In the genomic region with DNA sequence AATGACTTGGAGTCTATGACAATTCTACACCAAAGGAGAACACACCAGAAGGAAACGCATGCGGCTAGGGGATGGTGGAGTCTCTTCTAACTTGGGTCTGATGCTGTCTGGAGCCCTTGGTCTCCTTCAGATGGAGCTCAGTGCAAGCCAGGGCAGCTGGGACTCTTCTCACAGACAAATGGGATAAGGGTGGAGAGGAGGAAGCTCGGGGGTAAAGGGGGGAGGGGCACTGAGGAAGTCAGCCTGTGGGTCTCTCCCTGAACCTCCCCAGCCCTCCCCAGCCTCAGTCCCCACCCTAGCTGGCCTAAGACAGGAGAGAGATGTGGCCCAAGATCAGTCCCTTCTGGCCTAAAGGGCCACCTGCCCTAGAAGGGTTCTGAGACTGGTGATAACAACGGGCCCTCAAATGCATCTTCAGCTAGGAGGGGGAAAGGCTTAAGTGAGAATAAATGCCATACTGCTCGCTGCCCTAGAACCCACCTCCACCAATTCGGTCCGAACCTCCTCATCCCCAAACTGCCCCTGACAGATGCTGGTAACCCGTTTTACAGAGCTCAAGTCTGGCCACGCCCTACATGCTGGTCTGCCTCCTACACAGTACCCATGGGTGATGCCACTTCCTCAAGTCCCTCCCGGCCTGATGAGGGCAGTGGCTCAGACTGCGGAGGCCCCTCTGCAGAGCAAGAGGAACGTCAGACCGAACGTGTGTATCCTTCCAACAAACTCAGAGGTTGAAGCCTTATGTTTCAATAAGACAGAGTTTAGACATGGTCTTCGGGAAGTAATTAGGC, we compare ENCODE assay signal across 12 mouse cellular contexts. TPM values are rescaled to one million over a fixed set of nuclear protein-coding genes. Genes with fewer than 3 reads are reported as not detected.
DNase-seq lines count a peak whose midpoint lies in the region; ATAC-seq and TF ChIP-seq lines count a peak whose summit lies in the region.
"Had no signal": no experiment of that assay in that cellular context is flagged by ENCODE, and none has a peak within 500 bp of the region (broad histone marks: within the 10 kb centered on the region; RNA-seq: fewer than 3 reads in every experiment).

No protein-coding gene starts in this region.

- peak overlapping the region; percentile 47 for H3K27ac ChIP-seq in spleen, adult 2 months (ENCODE audit: insufficient read depth, low read length)
- no peak overlapping the region for H3K27ac ChIP-seq in gastrocnemius, adult 2 months
- H3K27ac ChIP-seq: hindbrain, embryonic 14.5 days had no signal

- no peaks in the 10 kb centered on the region for H3K27me3 ChIP-seq in E14TG2a.4 (ENCODE audit: insufficient read depth, low read length)
- no peaks in the 10 kb centered on the region for H3K27me3 ChIP-seq in spleen, adult 2 months (ENCODE audit: control insufficient read depth, insufficient read depth, low read length)

- intact Hi-C loops in gastrocnemius, adult 2 months (cut with DNase I) = no loop called here

- peaks cover 93% of the 10 kb centered on the region for H3K4me1 ChIP-seq in E14TG2a.4 (replicated peaks; ENCODE audit: low read depth, low read length)
- H3K4me1 ChIP-seq in spleen, adult 2 months (ENCODE audit: control insufficient read depth, insufficient read depth, insufficient read length) = peaks cover 18% of the 10 kb centered on the region

- no peak for TF ChIP-seq CTCF in E14TG2a.4 (conservative IDR thresholded peaks at IDR 0.05; ENCODE audit: low read length)
- TF ChIP-seq CTCF in spleen, adult 2 months (IDR thresholded peaks at IDR 0.05; ENCODE audit: extremely low read depth, insufficient read depth, insufficient read length, insufficient replicate concordance) = no peak
- no peak for TF ChIP-seq CTCF in gastrocnemius, adult 2 months (IDR thresholded peaks at IDR 0.05)

- peak overlapping the region; percentile 23 for H3K4me3 ChIP-seq in E14TG2a.4 (replicated peaks; ENCODE audit: low read length)
- H3K4me3 ChIP-seq in spleen, adult 2 months (ENCODE audit: extremely low read depth, insufficient read depth, insufficient read length) = no peak overlapping the region
- H3K4me3 ChIP-seq in gastrocnemius, adult 2 months = no peak overlapping the region
- H3K4me3 ChIP-seq: embryonic facial prominence, embryonic 10.5 days had no signal

- peak; percentile 73 for DNase-seq in lung, postnatal 36 days
- no peak for DNase-seq in lung, postnatal 25 days (ENCODE audit: low spot score)
- DNase-seq in spleen, adult 2 months (ENCODE audit: low read depth in 1 of 2, low spot score in 2 of 2) = peak; percentile 50 to 60
- no peak for DNase-seq in adrenal gland, adult (ENCODE audit: inconsistent age in 2 of 2, low spot score in 1 of 2)
- DNase-seq in gastrocnemius, adult 2 months = no peak
- DNase-seq in left cerebral cortex, adult 9 months (ENCODE audit: low spot score in 2 of 2) = no peak
- DNase-seq: forebrain, postnatal 0 days; lung, embryonic 14.5 days had no signal

- ATAC-seq in hematopoietic stem cell, adult 5-6 weeks (replicated peaks in 1 of 2; ENCODE audit: insufficient read depth in 1 of 2, low FRiP score in 2 of 2, low TSS enrichment in 1 of 2, low read depth in 1 of 2, poor library complexity in 2 of 2, severe bottlenecking in 2 of 2) = peak; percentile 91
- ATAC-seq: forebrain, postnatal 0 days had no signal

- peaks cover 64% of the 10 kb centered on the region for H3K36me3 ChIP-seq in E14TG2a.4 (ENCODE audit: insufficient read depth, low read length)
- H3K36me3 ChIP-seq in spleen, adult 2 months (ENCODE audit: control insufficient read depth, insufficient read depth, low read length) = no peaks in the 10 kb centered on the region
- H3K36me3 ChIP-seq: embryonic facial prominence, embryonic 10.5 days had no signal

- TF ChIP-seq POLR2A in spleen, adult 2 months (IDR thresholded peaks at IDR 0.05; ENCODE audit: low read depth, low read length) = no peak

- H3K9me3 ChIP-seq in E14TG2a.4 (ENCODE audit: low read length) = no peaks in the 10 kb centered on the region
- H3K9me3 ChIP-seq: embryonic facial prominence, embryonic 10.5 days had no signal

- 24% methylated on average over 15 of the region's 15 CpGs for WGBS in spleen, adult 2 months

RNA-seq across cellular contexts. Expression of gene Itpk1, which starts 14.8 kb away (rescaled TPM):
- 19.1 and 20.7 TPM in 2 replicates for total RNA-seq in hematopoietic stem cell, adult 5-6 weeks (2017)
- 21.1 and 22.2 TPM in 2 replicates for polyA plus RNA-seq in spleen, adult 2 months (2012; rRNA removed)
- 1 to 10 TPM; 6.5 to 6.6 TPM for total RNA-seq in gastrocnemius, adult 2 months (2021)

RNA-seq across cellular contexts. Expression of gene Moap1, which starts 53.5 kb away (rescaled TPM):
- total RNA-seq in hematopoietic stem cell, adult 5-6 weeks (2017) = 10.8 and 17.4 TPM in 2 replicates
- 0.32 and 0.40 TPM in 2 replicates for polyA plus RNA-seq in spleen, adult 2 months (2012; rRNA removed)
- total RNA-seq in gastrocnemius, adult 2 months (2021) = 1 to 10 TPM; 4.8 to 5.5 TPM

RNA-seq across cellular contexts. Expression of gene Tmem251, which starts 53.6 kb away (rescaled TPM):
- total RNA-seq in hematopoietic stem cell, adult 5-6 weeks (2017) = 8.4 and 10.9 TPM in 2 replicates
- polyA plus RNA-seq in spleen, adult 2 months (2012; rRNA removed) = 1.8 and 2.6 TPM in 2 replicates
- 1 to 10 TPM; 2.3 to 3.5 TPM for total RNA-seq in gastrocnemius, adult 2 months (2021)

Comparison
In these comparisons a context has a peak if more than half of its experiments do, and no peak if none do; other contexts are left out.
1. DNase-seq: peak in lung, postnatal 36 days (single experiment) and spleen, adult 2 months (2 of 2); none in lung, postnatal 25 days (single experiment), adrenal gland, adult (0 of 2), gastrocnemius, adult 2 months (single experiment) and left cerebral cortex, adult 9 months (0 of 2).